Mouse (Mus musculus): Measurements from ENCODE around the gene Rps19bp1.

Rps19bp1 gene

GRCm38 (mm10) chr15:80221031-80221430 lies 43.1 kb downstream of the Rps19bp1 start:
- in situ Hi-C loops (cut with MboI; ENCODE audit: low sequenced_read_pairs), result loop anchor here (10.0 kb wide), 1 partner anchor 126 kb away; the partner anchor contains the start of genes Rpl3 and Syngr1

GRCm38 (mm10) chr15:80219705-80220657 lies 44.1 kb downstream of the Rps19bp1 start:
- in situ Hi-C loops (cut with MboI; ENCODE audit: low sequenced_read_pairs), result loop anchor here (10.0 kb wide), 1 partner anchor 125 kb away; the partner anchor contains the start of genes Rpl3 and Syngr1

- in situ Hi-C loops (cut with MboI; ENCODE audit: low sequenced_read_pairs), result no loop called here
Observed at GRCm38 (mm10) chr15:80219211-80219610, 44.9 kb downstream of the Rps19bp1 start.

DNA sequence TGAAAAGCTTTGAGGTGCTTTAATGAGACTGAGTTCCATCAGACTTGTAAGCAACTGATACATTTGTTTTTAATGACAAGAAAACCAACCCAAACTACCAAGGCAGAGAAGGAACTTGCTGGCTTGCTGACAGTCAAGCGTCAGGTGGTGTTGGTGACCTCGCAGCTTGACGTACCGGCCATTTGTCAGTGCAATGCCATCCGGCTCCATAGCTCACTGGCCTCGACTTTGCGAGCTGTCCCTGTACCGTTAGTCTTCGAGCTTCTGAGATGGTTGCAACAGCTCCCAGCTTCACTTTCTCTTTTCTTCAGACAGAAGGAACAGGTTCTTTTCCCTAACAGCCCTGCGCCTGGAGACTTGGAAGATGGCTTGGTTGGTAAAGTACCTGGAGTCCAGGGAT lies 46.6 kb downstream of the Rps19bp1 start:
- in situ Hi-C loops (cut with MboI; ENCODE audit: low sequenced_read_pairs), result no loop called here

DNA sequence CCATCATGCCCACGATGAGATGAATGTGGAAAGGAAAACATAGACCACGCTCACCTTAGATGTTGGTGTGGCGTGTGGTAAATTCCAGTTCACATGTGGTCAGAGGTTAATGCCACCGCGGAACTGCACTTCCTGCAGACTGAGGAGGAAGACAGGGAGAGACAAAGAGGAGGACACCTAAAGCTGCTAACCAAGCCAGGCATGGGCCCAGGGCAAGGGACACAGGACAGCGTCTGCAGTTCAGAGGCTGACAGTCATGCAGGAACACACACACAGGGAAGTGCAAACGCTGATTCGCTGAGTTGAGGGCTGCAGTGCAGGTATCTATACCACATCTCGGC lies 47.7 kb downstream of the Rps19bp1 start:
- in situ Hi-C loops (cut with MboI; ENCODE audit: low sequenced_read_pairs), result no loop called here

GRCm38 (mm10) chr15:80215716-80216479 lies 48.2 kb downstream of the Rps19bp1 start:
- in situ Hi-C loops (cut with MboI; ENCODE audit: low sequenced_read_pairs), result no loop called here

- in situ Hi-C loops (cut with MboI; ENCODE audit: low sequenced_read_pairs), result no loop called here
Observed at GRCm38 (mm10) chr15:80213688-80214087, 50.4 kb downstream of the Rps19bp1 start.

Data from CH12F3 (cell line).